Mouse (Mus musculus) B cell, adult 2 months (primary cell): ENCODE measurements at regions not wholly inside any gene's neighbourhood (a gene's known extent, or its start where the extent isn't known, plus 50 kb on each side); places are given as distances from the start of the nearest gene placed in this dataset.
A peak's percentile ranks its signal among the peaks of the same experiment; 100 is the strongest.

Source experiments
- DNase-seq, 2 experiments: peaks; one replicate each; pipeline ENCODE4 v3.0.0; 2022

- no peak for DNase-seq
Observed at GRCm38 (mm10) chr2:160421216-160421911, 54.5 kb upstream of the Mafb start.

- DNase-seq, result no peak
Observed at GRCm38 (mm10) chr2:160424491-160424890, 57.6 kb upstream of the Mafb start.

- no peak for DNase-seq
Observed at GRCm38 (mm10) chr2:160427431-160427830, 60.6 kb upstream of the Mafb start.

- DNase-seq, result no peak
Observed at GRCm38 (mm10) chr2:160433252-160433651, 66.4 kb upstream of the Mafb start.

- no peak for DNase-seq
Observed at GRCm38 (mm10) chr2:160434701-160435100, 67.8 kb upstream of the Mafb start.

- no peak for DNase-seq
Observed at GRCm38 (mm10) chr2:160435622-160436021, 68.8 kb upstream of the Mafb start.

- no peak for DNase-seq
Observed at GRCm38 (mm10) chr2:160439028-160439427, 72.2 kb upstream of the Mafb start.

- no peak for DNase-seq
Observed at GRCm38 (mm10) chr2:160440236-160440635, 73.4 kb upstream of the Mafb start.

- DNase-seq, result no peak
Observed at GRCm38 (mm10) chr2:160451057-160451456, 84.2 kb upstream of the Mafb start.

GRCm38 (mm10) chr2:160451481-160452238 lies 84.8 kb upstream of the Mafb start:
- DNase-seq, result peak; percentile 57 to 61

GRCm38 (mm10) chr2:160452239-160452530 lies 85.3 kb upstream of the Mafb start:
- DNase-seq, result no peak

GRCm38 (mm10) chr2:160452730-160453129 lies 85.9 kb upstream of the Mafb start:
- no peak for DNase-seq

GRCm38 (mm10) chr2:160455617-160456016 lies 88.8 kb upstream of the Mafb start:
- DNase-seq, result no peak

- no peak for DNase-seq
Observed at GRCm38 (mm10) chr2:160456681-160457080, 89.8 kb upstream of the Mafb start.

- no peak for DNase-seq
Observed at GRCm38 (mm10) chr2:160471561-160471960, 104.7 kb upstream of the Mafb start.

- no peak for DNase-seq
Observed at GRCm38 (mm10) chr2:160476181-160476580, 109.3 kb upstream of the Mafb start.

- no peak for DNase-seq
Observed at GRCm38 (mm10) chr2:160479240-160479639, 112.4 kb upstream of the Mafb start.

GRCm38 (mm10) chr2:160485097-160485496 lies 118.2 kb upstream of the Mafb start:
- DNase-seq, result no peak

GRCm38 (mm10) chr2:160485515-160485914 lies 118.7 kb upstream of the Mafb start:
- no peak for DNase-seq

GRCm38 (mm10) chr2:160499726-160500125 lies 132.9 kb upstream of the Mafb start:
- DNase-seq, result no peak

GRCm38 (mm10) chr2:160502901-160503300 lies 136.0 kb upstream of the Mafb start:
- no peak for DNase-seq

GRCm38 (mm10) chr2:160503597-160504393 lies 136.9 kb upstream of the Mafb start:
- no peak for DNase-seq

- no peak for DNase-seq
Observed at GRCm38 (mm10) chr2:160504394-160504657, 137.5 kb upstream of the Mafb start.

- no peak for DNase-seq
Observed at GRCm38 (mm10) chr2:160507371-160507770, 138.3 kb upstream of the Top1 start.
